Mouse (Mus musculus) hindbrain, postnatal 0 days (tissue): Measurements from ENCODE around the gene Myoz1. TPM values are rescaled to one million over a fixed set of nuclear protein-coding genes. Genes with fewer than 3 reads are reported as not detected.

Experiments used
- ATAC-seq: fragments of 200-750 bp; cut with Nextera tagmentation; 2 replicates; pipeline ENCODE4 v1.8.0; 2017; ENCODE audit warnings: mild to moderate bottlenecking, moderate TSS enrichment, moderate library complexity
- DNase-seq: peaks from one replicate; pipeline ENCODE4 v3.0.0-alpha.2; 2015; ENCODE audit warnings: low spot score
- H3K27ac ChIP-seq: fragments of 300-500 bp; sonication (generic); 2 replicates; pipeline ENCODE4 v1.5.1; 2014; ENCODE audit warnings: mild to moderate bottlenecking
- H3K27me3 ChIP-seq: fragments of 300-500 bp; sonication (generic); 2 replicates; pipeline ENCODE4 v1.6.1; 2014; ENCODE audit warnings: low read length, mixed read lengths; ENCODE audit not compliant: insufficient read depth
- H3K36me3 ChIP-seq: fragments of 300-500 bp; sonication (generic); 2 replicates; pipeline ENCODE4 v1.6.1; 2014; ENCODE audit warnings: low read length, mixed read lengths; ENCODE audit not compliant: insufficient read depth
- H3K4me1 ChIP-seq: fragments of 300-500 bp; sonication (generic); 2 replicates; pipeline ENCODE4 v1.6.1; 2014; ENCODE audit warnings: antibody characterized with exemption, low read length, mixed read lengths; ENCODE audit not compliant: insufficient read depth
- H3K4me2 ChIP-seq: fragments of 300-500 bp; sonication (generic); 2 replicates; pipeline ENCODE4 v1.6.1; 2014; ENCODE audit warnings: low read depth, mild to moderate bottlenecking, low read length, moderate library complexity, mixed read lengths
- H3K4me3 ChIP-seq: fragments of 300-500 bp; sonication (generic); 2 replicates; pipeline ENCODE4 v1.5.1; 2014; ENCODE audit warnings: low read length
- H3K9ac ChIP-seq: fragments of 300-500 bp; sonication (generic); replicated peaks from 2 replicates; pipeline ENCODE4 v1.6.1; 2014; ENCODE audit warnings: mild to moderate bottlenecking, low read length, moderate library complexity, mixed read lengths
- H3K9me3 ChIP-seq: fragments of 300-500 bp; sonication (generic); 2 replicates; pipeline ENCODE4 v1.6.1; 2016; ENCODE audit warnings: low read length, mixed read lengths
- CTCF ChIP-seq: IDR thresholded peaks from 2 replicates; pipeline ENCODE4 v1.5.1; 2016; ENCODE audit warnings: antibody characterized with exemption, control low read depth, low read depth
- WGBS: fragments of 180-500 bp; shearing (Covaris S2); extraction: QIAGEN DNeasy Blood & Tissue Kit; methylation state at CpG from one replicate; pipeline ENCODE4 v1.1.7; 2014; 5-methylcytosine and 5-hydroxymethylcytosine counted together
- microRNA-seq, 2 experiments: library from miRNA; unstranded; fragments of <30 nt; microRNA quantifications; one replicate each; pipeline ENCODE4; 2016
- polyA plus RNA-seq: library from polyadenylated mRNA; unstranded; fragments of >200 nt; fragmentation: Nextera tagmentation; extraction: Ambion mirVana; gene quantifications from 2 replicates; pipeline ENCODE4 v1.2.1, GENCODE M21; 2015
- total RNA-seq: library from RNA; depleted of rRNA; stranded (reverse); fragments of >200 nt; gene quantifications from 2 replicates; pipeline ENCODE4 v1.2.3, GENCODE M21; 2014; rRNA removed

The Myoz1 gene
- total and polyA plus RNA-seq, 2 experiments from 2014 or later: not detected

DNA sequence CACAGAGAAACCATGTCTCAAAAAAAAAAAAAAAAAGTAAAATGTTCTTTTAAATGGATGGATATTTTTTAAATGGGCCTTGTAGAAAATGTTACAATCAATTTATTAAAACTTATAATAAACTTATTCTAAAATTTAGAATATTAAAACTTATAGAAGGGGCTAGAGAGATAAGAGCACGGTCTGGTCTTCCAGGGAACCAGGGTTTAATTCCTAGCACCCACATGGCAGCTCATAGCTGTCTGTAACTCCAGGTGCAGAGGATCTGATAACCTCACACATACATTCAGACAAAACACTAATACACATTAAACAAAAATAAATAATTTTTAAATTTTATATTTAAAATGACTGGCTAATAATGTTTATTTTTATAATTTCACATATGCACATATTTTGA is 55.1 kb downstream of the Myoz1 start:
- Histone ChIP-seq H3K36me3 (no peaks in the 10 kb centered on the region), H3K9me3 (no peaks in the 10 kb centered on the region), H3K27me3 (no peaks in the 10 kb centered on the region), H3K4me1 (no peaks in the 10 kb centered on the region), H3K4me3 (no peak overlapping the region), H3K27ac (no peak overlapping the region), H3K4me2 (no peak overlapping the region), H3K9ac (no peak overlapping the region)
- 97% methylated on average over 1 of the region's 1 CpGs for WGBS
- ATAC-seq (no peak), DNase-seq (no peak)
- no peak for TF ChIP-seq CTCF

DNA sequence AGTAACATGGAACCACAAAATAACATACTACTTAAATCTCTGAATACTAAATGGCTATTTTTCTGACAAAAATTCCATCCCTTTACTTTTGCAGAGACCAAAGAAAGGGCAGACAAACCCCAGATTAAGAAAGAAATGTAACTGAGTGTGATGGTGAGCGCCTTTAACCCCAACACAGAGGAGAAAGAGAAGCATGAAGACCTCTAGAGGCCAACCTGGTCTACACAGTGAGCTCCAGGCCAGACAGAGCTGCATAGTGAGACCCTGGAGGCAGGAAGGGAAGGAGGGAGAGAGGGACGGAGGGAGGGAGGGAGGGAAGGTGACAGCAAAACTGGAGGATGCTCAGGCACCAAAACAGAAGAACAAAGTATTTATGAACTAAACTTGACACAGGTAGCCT is 56.1 kb downstream of the Myoz1 start:
- Histone ChIP-seq H3K27ac (no peak overlapping the region), H3K4me3 (no peak overlapping the region), H3K27me3 (no peaks in the 10 kb centered on the region), H3K36me3 (no peaks in the 10 kb centered on the region), H3K4me1 (no peaks in the 10 kb centered on the region), H3K9ac (no peak overlapping the region), H3K9me3 (no peaks in the 10 kb centered on the region), H3K4me2 (no peak overlapping the region)
- ATAC-seq: no peak
- TF ChIP-seq CTCF: no peak
- no peak for DNase-seq
- 64% methylated on average over 2 of the region's 2 CpGs for WGBS

DNA sequence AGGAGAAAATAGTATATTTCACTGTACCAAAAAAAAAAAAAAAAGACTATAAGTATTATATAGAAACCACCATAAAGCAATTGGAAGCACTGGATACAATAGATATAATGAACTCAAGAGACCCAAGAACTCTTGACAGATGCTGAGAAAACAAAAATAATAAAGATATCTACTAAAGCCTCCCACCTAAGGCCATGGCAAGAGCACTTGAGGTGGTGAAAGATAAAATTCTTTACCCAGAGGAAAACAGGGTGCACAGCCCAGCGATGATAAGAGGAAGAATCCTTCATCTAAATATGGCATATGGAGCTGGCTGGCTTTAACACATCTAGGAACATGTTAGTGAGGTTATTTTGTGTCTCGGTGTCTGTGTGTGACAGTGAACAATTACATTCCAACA is 56.8 kb downstream of the Myoz1 start:
- Histone ChIP-seq H3K36me3 (no peaks in the 10 kb centered on the region), H3K4me1 (no peaks in the 10 kb centered on the region), H3K9me3 (no peaks in the 10 kb centered on the region), H3K9ac (no peak overlapping the region), H3K4me2 (no peak overlapping the region), H3K4me3 (no peak overlapping the region), H3K27me3 (no peaks in the 10 kb centered on the region), H3K27ac (no peak overlapping the region)
- ATAC-seq (no peak), DNase-seq (no peak)
- no peak for TF ChIP-seq CTCF
- WGBS: 90% methylated on average over 2 of the region's 2 CpGs

Small RNAs within 50 kb of the gene (microRNA-seq; reads per million reads assigned to microRNA genes)
- gene Mir6946: 2.1 to 2.8 reads per million in 2 experiments

Other genes with a start within 250 kb of the Myoz1 start
- 0.11 and 0.31 TPM in 2 replicates for gene Cfap70, start 204.3 kb downstream of the Myoz1 start, total RNA-seq
- 1.8 and 2.2 TPM in 2 replicates for gene Cfap70, start 204.3 kb downstream of the Myoz1 start, polyA plus RNA-seq
- gene Anxa7, start 176.4 kb downstream of the Myoz1 start, total RNA-seq: 36.5 and 38.4 TPM in 2 replicates
- gene Anxa7, start 176.4 kb downstream of the Myoz1 start, polyA plus RNA-seq: 19.8 and 20.5 TPM in 2 replicates
- 0.11 and 0.26 TPM in 2 replicates for gene Mss51, start 159.6 kb downstream of the Myoz1 start, total RNA-seq
- 0.08 and 0.19 TPM in 2 replicates for gene Mss51, start 159.6 kb downstream of the Myoz1 start, polyA plus RNA-seq
- 110 and 130 TPM in 2 replicates for gene Ppp3cb, start 110.0 kb downstream of the Myoz1 start, total RNA-seq
- 94.7 and 97.5 TPM in 2 replicates for gene Ppp3cb, start 110.0 kb downstream of the Myoz1 start, polyA plus RNA-seq
- gene Usp54, start 15.5 kb downstream of the Myoz1 start, total RNA-seq: 27.5 and 30.2 TPM in 2 replicates
- gene Usp54, start 15.5 kb downstream of the Myoz1 start, polyA plus RNA-seq: 5.8 and 5.9 TPM in 2 replicates
- gene Synpo2l, start 11.8 kb upstream of the Myoz1 start, total RNA-seq: 0.11 and 0.52 TPM in 2 replicates
- gene Synpo2l, start 11.8 kb upstream of the Myoz1 start, polyA plus RNA-seq: 0.20 and 0.23 TPM in 2 replicates
- gene Sec24c, start 17.8 kb upstream of the Myoz1 start, total RNA-seq: 166 and 179 TPM in 2 replicates
- gene Sec24c, start 17.8 kb upstream of the Myoz1 start, polyA plus RNA-seq: 52.5 and 58.7 TPM in 2 replicates
- 18.0 and 19.2 TPM in 2 replicates for gene Fut11, start 38.4 kb upstream of the Myoz1 start, total RNA-seq
- gene Fut11, start 38.4 kb upstream of the Myoz1 start, polyA plus RNA-seq: 24.5 and 26.2 TPM in 2 replicates
- gene Chchd1, start 46.5 kb upstream of the Myoz1 start, total RNA-seq: 122 and 147 TPM in 2 replicates
- gene Chchd1, start 46.5 kb upstream of the Myoz1 start, polyA plus RNA-seq: 188 and 193 TPM in 2 replicates
- 149 and 159 TPM in 2 replicates for gene Zswim8, start 51.0 kb upstream of the Myoz1 start, total RNA-seq
- gene Zswim8, start 51.0 kb upstream of the Myoz1 start, polyA plus RNA-seq: 31.3 and 36.8 TPM in 2 replicates
- 19.8 and 23.2 TPM in 2 replicates for gene Ndst2, start 78.0 kb upstream of the Myoz1 start, total RNA-seq
- gene Ndst2, start 78.0 kb upstream of the Myoz1 start, polyA plus RNA-seq: 12.4 and 16.7 TPM in 2 replicates
- gene Camk2g, start 137.5 kb upstream of the Myoz1 start, total RNA-seq: 204 and 248 TPM in 2 replicates
- gene Camk2g, start 137.5 kb upstream of the Myoz1 start, polyA plus RNA-seq: 291 and 299 TPM in 2 replicates
- 1.2 and 1.4 TPM in 2 replicates for gene Plau, start 180.1 kb upstream of the Myoz1 start, total RNA-seq
- gene Plau, start 180.1 kb upstream of the Myoz1 start, polyA plus RNA-seq: 0.26 and 0.39 TPM in 2 replicates